Comparison of ENCODE assay signal across 18 mouse cellular contexts in genomic region chr1:106882723-106883122, GRCm38 (mm10). TPM values are rescaled to one million over a fixed set of nuclear protein-coding genes. Genes with fewer than 3 reads are reported as not detected.
"Had no signal": no experiment of that assay in that cellular context is flagged by ENCODE, and none has a peak within 500 bp of the region (broad histone marks: within the 10 kb centered on the region; RNA-seq: fewer than 3 reads in every experiment).

No protein-coding gene starts in this region.

- H3K4me1 ChIP-seq: limb, embryonic 10.5 days; liver, embryonic 12.5 days; lung, embryonic 15.5 days; midbrain, embryonic 13.5 days had no signal

- H3K4me2 ChIP-seq: liver, embryonic 12.5 days; lung, embryonic 15.5 days; midbrain, embryonic 13.5 days had no signal

- DNase-seq: kidney, adult 9 months; kidney, postnatal 10 days; kidney, postnatal 4 days; lung, postnatal 14 days; right cerebral cortex, postnatal 14 days; thymus, postnatal 14 days had no signal

- H3K27me3 ChIP-seq: liver, embryonic 12.5 days; lung, embryonic 15.5 days; midbrain, embryonic 13.5 days had no signal

- ATAC-seq: liver, embryonic 12.5 days; midbrain, embryonic 13.5 days had no signal

- H3K4me3 ChIP-seq: limb, embryonic 10.5 days; liver, embryonic 12.5 days; lung, embryonic 15.5 days; midbrain, embryonic 13.5 days had no signal

- H3K9me3 ChIP-seq: limb, embryonic 10.5 days; liver, embryonic 12.5 days; lung, embryonic 15.5 days; midbrain, embryonic 13.5 days had no signal

- H3K36me3 ChIP-seq: limb, embryonic 10.5 days; liver, embryonic 12.5 days; lung, embryonic 15.5 days; midbrain, embryonic 13.5 days had no signal

- H3K27ac ChIP-seq: limb, embryonic 10.5 days; liver, embryonic 12.5 days; lung, embryonic 15.5 days; midbrain, embryonic 13.5 days had no signal

- H3K9ac ChIP-seq: liver, embryonic 12.5 days; lung, embryonic 15.5 days; midbrain, embryonic 13.5 days had no signal

RNA-seq across cellular contexts. Expression of gene Serpinb5, which starts 21.8 kb away (rescaled TPM):
- total RNA-seq: layer of hippocampus, adult 8-10 months; layer of hippocampus, postnatal 14 days; left cerebral cortex, postnatal 14 days had no signal
- polyA plus RNA-seq: limb, embryonic 10.5 days; liver, embryonic 12.5 days; liver, embryonic 16.5 days; midbrain, postnatal 0 days; neural tube, embryonic 14.5 days had no signal

RNA-seq across cellular contexts. Expression of gene Serpinb12, which starts 51.5 kb away (rescaled TPM):
- total RNA-seq: layer of hippocampus, adult 8-10 months; layer of hippocampus, postnatal 14 days; left cerebral cortex, adult 18-20 months; left cerebral cortex, postnatal 14 days had no signal
- polyA plus RNA-seq: limb, embryonic 10.5 days; liver, embryonic 12.5 days; midbrain, embryonic 13.5 days; midbrain, postnatal 0 days; small intestine, adult 2 months had no signal
